Mouse (Mus musculus) CH12.LX (cell line): Measurements from ENCODE around the gene Paics. TPM values are rescaled to one million over a fixed set of nuclear protein-coding genes. Genes with fewer than 3 reads are reported as not detected.

Experiments used
- DNase-seq: peaks from one replicate; pipeline ENCODE4 v3.0.0-alpha.2; 2013; ENCODE audit errors: extremely low read depth
- H3K27ac ChIP-seq: 2 replicates; pipeline ENCODE4 v1.5.1; 2012; ENCODE audit warnings: low read depth, mild to moderate bottlenecking, control low read depth, moderate library complexity; ENCODE audit not compliant: insufficient read depth
- H3K27me3 ChIP-seq: replicated peaks from 2 replicates; pipeline ENCODE3; 2012; ENCODE audit warnings: inconsistent platforms
- H3K36me3 ChIP-seq, 2 experiments: replicated peaks in 1 of 2; 2 replicates each; pipeline versions ENCODE3 to v1.6.1; 2012; ENCODE audit warnings: inconsistent platforms in 1 of 2, low read length in 1 of 2, mild to moderate bottlenecking in 1 of 2, mixed read lengths in 1 of 2, moderate library complexity in 1 of 2; ENCODE audit not compliant: control insufficient read depth in 1 of 2, insufficient read depth in 1 of 2
- H3K4me1 ChIP-seq, 2 experiments: 2 replicates each; pipeline ENCODE4 v1.6.1; 2012; ENCODE audit warnings: inconsistent platforms in 1 of 2, moderate library complexity in 1 of 2; ENCODE audit not compliant: insufficient read depth in 2 of 2, control insufficient read depth in 1 of 2
- H3K4me2 ChIP-seq: 2 replicates; pipeline ENCODE4 v1.6.1; 2012; ENCODE audit warnings: low read depth, mild to moderate bottlenecking, control low read depth; ENCODE audit not compliant: poor library complexity, insufficient read depth, severe bottlenecking
- H3K4me3 ChIP-seq, 3 experiments: fragments of 150-350 bp in 1 of 3; sonication (generic) in 1 of 3; replicated peaks in 1 of 3; 2 replicates each; pipeline versions ENCODE3 to v1.5.1; 2011 to 2012; ENCODE audit warnings: low read depth in 2 of 3, low read length in 2 of 3, mild to moderate bottlenecking in 2 of 3, moderate library complexity in 2 of 3, control low read depth in 1 of 3, improper control_type of control experiment in 1 of 3, inconsistent platforms in 1 of 3, mixed read lengths in 1 of 3; ENCODE audit not compliant: poor library complexity in 1 of 3
- H3K79me2 ChIP-seq: replicated peaks from 2 replicates; pipeline ENCODE4 v1.6.1; 2012; ENCODE audit warnings: mild to moderate bottlenecking, moderate library complexity; ENCODE audit not compliant: control insufficient read depth, poor library complexity, insufficient read depth, severe bottlenecking; ENCODE audit errors: extremely low read depth
- H3K9ac ChIP-seq: 2 replicates; pipeline ENCODE4 v1.6.1; 2012; ENCODE audit warnings: low read depth, mild to moderate bottlenecking, control low read depth, moderate library complexity; ENCODE audit not compliant: insufficient read depth
- H3K9me3 ChIP-seq: replicated peaks from 2 replicates; pipeline ENCODE3; 2012; ENCODE audit warnings: low read length, inconsistent platforms, mixed read lengths
- CHD1 ChIP-seq: IDR thresholded peaks from 2 replicates; pipeline ENCODE4 v1.6.1; 2012; ENCODE audit warnings: low read depth, low read length, improper control_type of control experiment, inconsistent platforms
- CHD2 ChIP-seq: IDR thresholded peaks from 2 replicates; pipeline ENCODE4 v1.6.1; 2011; ENCODE audit warnings: low read length, improper control_type of control experiment
- E2F4 ChIP-seq: IDR thresholded peaks from 2 replicates; pipeline ENCODE4 v1.6.1; 2011; ENCODE audit warnings: low read depth, low read length, improper control_type of control experiment; ENCODE audit not compliant: insufficient replicate concordance
- EP300 ChIP-seq: IDR thresholded peaks from 2 replicates; pipeline ENCODE4 v1.6.1; 2011; ENCODE audit warnings: low read length, improper control_type of control experiment
- GABPA ChIP-seq: IDR thresholded peaks from 2 replicates; pipeline ENCODE4 v1.6.1; 2012; ENCODE audit warnings: low read depth, low read length, improper control_type of control experiment, inconsistent platforms; ENCODE audit not compliant: insufficient replicate concordance
- JUND ChIP-seq: conservative IDR thresholded peaks from 2 replicates; pipeline ENCODE4 v1.6.1; 2011; ENCODE audit warnings: low read depth, low read length, improper control_type of control experiment
- KAT2A ChIP-seq: IDR thresholded peaks from 2 replicates; pipeline ENCODE4 v1.6.1; 2012; ENCODE audit warnings: low read length, improper control_type of control experiment, inconsistent platforms; ENCODE audit not compliant: insufficient replicate concordance
- MAX ChIP-seq: IDR thresholded peaks from 2 replicates; pipeline ENCODE4 v1.6.1; 2011; ENCODE audit warnings: low read length, improper control_type of control experiment
- MAZ ChIP-seq: IDR thresholded peaks from 2 replicates; pipeline ENCODE4 v1.6.1; 2012; ENCODE audit warnings: low read depth, mild to moderate bottlenecking, inconsistent platforms, low read length, improper control_type of control experiment, moderate library complexity
- MEF2A ChIP-seq: IDR thresholded peaks from 2 replicates; pipeline ENCODE4 v1.6.1; 2014; ENCODE audit warnings: low read depth, mild to moderate bottlenecking, inconsistent platforms, low read length, improper control_type of control experiment, borderline replicate concordance
- MXI1 ChIP-seq: IDR thresholded peaks from 2 replicates; pipeline ENCODE4 v1.6.1; 2011; ENCODE audit warnings: mild to moderate bottlenecking, low read depth, low read length, improper control_type of control experiment
- MYC ChIP-seq: IDR thresholded peaks from 2 replicates; pipeline ENCODE4 v1.6.1; 2011; ENCODE audit warnings: low read depth, mild to moderate bottlenecking, improper control_type of control experiment, low read length
- NELFE ChIP-seq: IDR thresholded peaks from 2 replicates; pipeline ENCODE4 v1.6.1; 2011; ENCODE audit warnings: low read depth, low read length, improper control_type of control experiment
- NRF1 ChIP-seq: IDR thresholded peaks from 2 replicates; pipeline ENCODE4 v1.6.1; 2014; ENCODE audit warnings: low read depth, mild to moderate bottlenecking, inconsistent platforms, low read length, improper control_type of control experiment, moderate library complexity
- PAX5 ChIP-seq: IDR thresholded peaks from 2 replicates; pipeline ENCODE4 v1.6.1; 2012; ENCODE audit warnings: low read length, inconsistent platforms, mixed read lengths
- POLR2AphosphoS2 ChIP-seq: IDR thresholded peaks from 2 replicates; pipeline ENCODE4 v1.6.1; 2011; ENCODE audit warnings: low read depth, low read length, improper control_type of control experiment
- TBP ChIP-seq: conservative IDR thresholded peaks from 2 replicates; pipeline ENCODE4 v1.6.1; 2011; ENCODE audit warnings: low read depth, low read length, improper control_type of control experiment
- TCF12 ChIP-seq: IDR thresholded peaks from 2 replicates; pipeline ENCODE4 v1.6.1; 2014; ENCODE audit warnings: low read depth, mild to moderate bottlenecking, inconsistent platforms, low read length, improper control_type of control experiment
- UBTF ChIP-seq: IDR thresholded peaks from 2 replicates; pipeline ENCODE4 v1.6.1; 2012; ENCODE audit warnings: low read depth, mild to moderate bottlenecking, inconsistent platforms, low read length, improper control_type of control experiment, moderate library complexity
- USF2 ChIP-seq: conservative IDR thresholded peaks from 2 replicates; pipeline ENCODE4 v1.6.1; 2011; ENCODE audit warnings: low read depth, low read length, improper control_type of control experiment
- ZC3H11A ChIP-seq: IDR thresholded peaks from 2 replicates; pipeline ENCODE4 v1.6.1; 2012; ENCODE audit warnings: low read depth, mild to moderate bottlenecking, inconsistent platforms, low read length, improper control_type of control experiment
- ZMIZ1 ChIP-seq: IDR thresholded peaks from 2 replicates; pipeline ENCODE4 v1.6.1; 2012; ENCODE audit warnings: low read depth, mild to moderate bottlenecking, inconsistent platforms, low read length, improper control_type of control experiment
- dilution Hi-C: fragments of 300-500 bp; cut with MboI; formaldehyde crosslinking; loops from 2 replicates; pipeline ENCODE4 v1.14.3; 2020; ENCODE audit warnings: low sequenced_read_pairs; ENCODE audit not compliant: extremely low pct_unique_long_range_greater_than_20kb, extremely low pct_ligation_motif_present
- in situ Hi-C: fragments of 300-500 bp; cut with MboI; formaldehyde crosslinking; loops from 3 replicates; pipeline ENCODE4 v1.14.3; 2019; ENCODE audit warnings: low sequenced_read_pairs, low pct_ligation_motif_present, low pct_unique_long_range_greater_than_20kb, mixed read lengths
- polyA plus RNA-seq: library from polyadenylated mRNA; unstranded; fragments of >175 nt; gene quantifications from 2 replicates; pipeline ENCODE4 v1.2.1, GENCODE M21; 2012; ENCODE audit warnings: low read depth; ENCODE audit not compliant: insufficient read length
- total RNA-seq, 2 experiments: library from RNA; depleted of rRNA; stranded (reverse); fragments of 300-350 nt in 1 of 2; fragments of >200 nt in 1 of 2; gene quantifications; 2 replicates each; pipeline ENCODE4 v1.2.3; 2012 to 2014

Gene Paics
- total and polyA plus RNA-seq, 3 experiments = 259 to 440 (median 274) TPM

DNA sequence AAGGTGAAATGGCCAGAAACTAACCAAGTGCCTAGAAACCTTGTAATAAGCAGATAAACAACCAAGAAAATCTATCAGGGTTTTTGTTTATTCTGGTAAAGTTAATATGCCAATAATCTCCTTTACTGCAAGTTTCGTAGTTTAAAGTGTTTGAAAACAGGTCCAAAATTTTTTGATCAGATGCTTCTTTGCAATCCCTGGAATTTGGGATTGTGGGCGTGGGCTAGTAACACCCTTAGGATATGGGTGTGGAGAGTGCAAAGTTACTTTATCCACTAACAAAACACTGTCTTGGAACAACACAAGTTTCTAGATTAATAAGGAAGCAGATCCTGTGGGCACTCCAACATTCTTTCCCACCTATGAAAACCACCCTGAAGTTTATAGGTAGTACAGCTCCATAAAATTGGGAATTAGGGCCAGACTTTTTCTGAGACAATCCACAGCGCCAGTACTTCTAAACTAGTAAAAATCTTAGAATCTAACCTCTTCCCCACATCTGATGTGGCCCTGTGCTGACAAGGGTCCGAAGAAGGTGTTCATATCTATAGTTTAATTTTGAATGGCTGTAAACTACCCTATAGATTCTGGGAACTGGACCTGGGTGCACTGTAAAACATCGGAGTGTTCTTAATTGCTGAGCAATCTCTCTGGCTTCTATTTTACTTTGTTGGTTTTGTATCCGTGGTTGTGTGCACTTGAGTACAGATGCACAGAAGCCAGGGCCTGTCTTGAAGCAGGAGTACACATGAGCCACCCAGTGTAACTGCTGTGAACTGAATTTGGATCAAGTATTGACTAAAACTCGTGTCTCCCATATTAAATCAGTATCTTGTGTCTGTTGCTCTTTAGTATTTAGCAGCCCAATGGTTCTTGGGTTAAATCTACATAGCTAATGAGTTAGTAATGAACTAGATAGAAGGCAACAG, 1.3 kb downstream of the Paics start:
- peak; percentile 42 for DNase-seq
- Histone ChIP-seq H3K79me2 (peaks cover 76% of the 10 kb centered on the region), H3K36me3 (peaks cover 12 to 43% of the 10 kb centered on the region in 2 experiments), H3K4me3 (peak overlapping the region; percentile 71 to 97 (median 72)), H3K4me1 (peaks cover 6 to 50% of the 10 kb centered on the region in 2 experiments; a peak in 3 of 4 replicates), H3K9me3 (no peaks in the 10 kb centered on the region), H3K4me2 (peak overlapping the region; percentile 96), H3K9ac (peak overlapping the region; percentile 62), H3K27ac (no peak overlapping the region), H3K27me3 (no peaks in the 10 kb centered on the region)
- in situ Hi-C loops = loop anchor here (5.0 kb wide), 1 partner anchor 40 kb away; no protein-coding TSS in a partner anchor
- TF ChIP-seq MXI1 (no peak), EP300 (no peak), ZMIZ1 (no peak), CHD1 (peak; percentile 74), TCF12 (no peak), POLR2AphosphoS2 (0 out of 2 replicates have a peak, but pooled peaks have one; percentile 9), CHD2 (no peak), MAX (no peak), MYC (no peak)
- dilution Hi-C loops = no loop called here

GRCm38 (mm10) chr5:76953794-76954193, 2.7 kb downstream of the Paics start:
- no peak overlapping the region for H3K4me3 ChIP-seq
- H3K27me3 ChIP-seq = no peaks in the 10 kb centered on the region
- no peak overlapping the region for H3K27ac ChIP-seq
- H3K9me3 ChIP-seq = no peaks in the 10 kb centered on the region
- H3K4me2 ChIP-seq = peak overlapping the region; percentile 58; the same call in 1 of the 2 replicates
- no peak for DNase-seq
- H3K4me1 ChIP-seq = peaks cover 0 to 42% of the 10 kb centered on the region in 2 experiments; a peak in 2 of 4 replicates
- 0 out of 2 replicates have a peak overlapping the region, but pooled peaks have one; percentile 2 for H3K9ac ChIP-seq
- H3K79me2 ChIP-seq = peaks cover 66% of the 10 kb centered on the region
- dilution Hi-C loops = no loop called here
- peaks cover 23 to 47% of the 10 kb centered on the region in 2 experiments for H3K36me3 ChIP-seq
- TF ChIP-seq UBTF (no peak), E2F4 (no peak), MYC (no peak), MAZ (no peak), CHD1 (no peak), NELFE (no peak), GABPA (no peak), KAT2A (no peak), TBP (no peak), POLR2AphosphoS2 (no peak), PAX5 (no peak), USF2 (no peak), NRF1 (no peak), MEF2A (no peak), JUND (no peak), ZC3H11A (no peak)
- in situ Hi-C loops = loop anchor here (5.0 kb wide), 1 partner anchor 41 kb away; no protein-coding TSS in a partner anchor
